Mouse (Mus musculus): ENCODE data around the gene C9.

- TF ChIP-seq CTCF (IDR thresholded peaks at IDR 0.05; ENCODE audit: insufficient read depth, low read depth, low read length) (no peak), POLR2A (IDR thresholded peaks at IDR 0.05; ENCODE audit: insufficient read depth, low read depth, low read length) (no peak)
Measured at GRCm38 (mm10) chr15:6431777-6432176, 13.3 kb upstream of the C9 start.
